Mouse (Mus musculus) brain, adult 2 months (tissue): Measurements from ENCODE around the gene Aox3.

ENCODE experiments used
- DNase-seq: peaks from one replicate; pipeline ENCODE4 v3.0.0; 2011; ENCODE audit warnings: low read depth, low spot score

Gene Aox3

DNA sequence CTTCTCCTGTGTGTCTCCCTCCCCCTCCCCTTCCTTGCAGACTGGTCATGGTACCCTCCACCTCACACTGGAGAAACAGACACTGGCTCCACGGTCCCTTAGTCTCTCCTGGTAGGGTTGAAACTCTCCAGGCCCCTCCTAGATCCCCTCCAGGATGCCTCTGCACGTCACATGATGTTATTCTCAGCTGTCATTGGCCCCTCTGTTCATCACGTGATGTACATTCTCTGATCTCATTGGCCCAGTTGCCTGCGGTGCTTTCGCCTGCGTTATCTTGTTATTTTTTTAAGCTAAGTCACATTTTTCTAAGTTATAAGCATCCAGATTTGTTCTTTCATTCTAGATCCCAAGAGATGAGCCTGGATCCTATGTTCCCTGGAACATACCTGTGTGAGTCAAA, 7.2 kb upstream of the Aox3 start:
- DNase-seq = no peak

DNA sequence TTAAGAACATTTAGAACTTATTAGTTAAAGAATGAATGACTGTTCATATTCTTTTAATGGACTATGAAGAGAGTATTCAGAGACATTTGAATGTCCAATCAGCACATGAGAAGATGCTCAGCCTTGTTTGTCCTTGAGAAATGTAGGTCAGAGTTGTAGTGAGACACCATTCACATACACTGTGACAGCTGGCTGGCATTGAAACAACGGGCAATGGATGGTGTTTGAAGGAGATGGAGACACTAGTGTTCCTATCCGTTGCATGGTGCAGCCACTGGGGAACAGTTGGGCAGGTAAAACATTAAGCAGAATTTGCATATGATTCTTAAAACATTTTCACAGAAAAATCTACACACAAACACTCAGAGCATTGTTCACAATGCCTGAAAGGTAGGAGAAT, 5.9 kb upstream of the Aox3 start:
- no peak for DNase-seq

DNA sequence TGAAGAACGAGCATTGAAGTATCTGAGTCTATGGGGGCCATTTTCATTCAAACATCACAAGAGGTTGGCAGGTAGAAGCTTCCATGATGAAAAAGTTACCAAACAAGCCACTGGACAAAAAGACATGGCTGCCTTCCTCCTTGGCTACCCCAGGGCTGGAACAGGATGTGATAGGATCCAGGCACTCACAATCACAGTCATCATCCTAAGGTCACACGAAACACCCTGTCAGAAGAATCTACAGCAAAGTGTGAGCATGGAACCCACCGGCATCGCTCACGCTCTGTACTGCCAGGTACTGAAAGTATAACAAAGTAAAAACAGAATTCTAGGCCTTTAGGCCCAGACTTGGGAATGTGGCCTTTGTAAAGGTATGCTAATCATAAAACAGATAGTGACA, 2.7 kb upstream of the Aox3 start:
- DNase-seq = no peak

DNA sequence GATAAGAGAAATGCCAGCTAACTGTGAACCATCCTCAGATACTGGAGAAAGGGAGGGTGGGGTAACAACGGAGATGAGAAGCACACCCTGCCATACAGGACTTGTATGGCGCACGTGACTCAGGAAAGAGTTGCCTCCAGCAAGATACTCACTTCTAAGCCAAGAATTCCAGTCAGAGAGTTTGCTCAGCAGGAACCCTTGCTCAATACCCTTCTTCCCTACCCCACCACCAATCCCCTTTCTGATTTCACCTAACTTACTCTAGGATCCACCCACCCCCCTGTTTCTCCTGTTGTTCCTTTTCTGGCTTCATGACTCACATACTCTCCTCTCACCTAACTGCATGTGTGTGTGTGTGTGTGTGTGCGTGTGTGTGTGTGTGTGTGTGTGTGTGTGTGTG, 1.6 kb upstream of the Aox3 start:
- DNase-seq = peak; percentile 26

DNA sequence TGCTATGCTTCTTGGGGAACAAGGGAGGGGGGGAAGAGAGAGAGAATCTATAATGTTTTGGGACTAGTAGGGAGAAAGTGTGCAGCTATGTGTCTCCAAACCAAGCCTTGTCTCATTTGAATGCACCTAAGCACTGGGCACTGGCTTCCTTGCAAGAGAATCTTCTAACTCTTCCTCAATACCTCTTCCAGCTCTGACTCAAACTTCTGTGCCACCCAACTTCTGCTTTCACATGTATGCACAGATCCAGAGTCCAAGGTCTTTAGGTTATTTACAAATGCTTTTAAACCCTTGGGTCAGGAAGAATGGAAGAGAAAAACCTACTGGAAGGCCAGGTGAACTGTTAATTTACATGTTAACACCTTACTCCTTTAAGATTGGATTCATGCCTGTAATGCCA, 511 bp downstream of the Aox3 start:
- DNase-seq = no peak

- no peak for DNase-seq
Observed at GRCm38 (mm10) chr1:58114021-58114560, 1.2 kb downstream of the Aox3 start.

DNA sequence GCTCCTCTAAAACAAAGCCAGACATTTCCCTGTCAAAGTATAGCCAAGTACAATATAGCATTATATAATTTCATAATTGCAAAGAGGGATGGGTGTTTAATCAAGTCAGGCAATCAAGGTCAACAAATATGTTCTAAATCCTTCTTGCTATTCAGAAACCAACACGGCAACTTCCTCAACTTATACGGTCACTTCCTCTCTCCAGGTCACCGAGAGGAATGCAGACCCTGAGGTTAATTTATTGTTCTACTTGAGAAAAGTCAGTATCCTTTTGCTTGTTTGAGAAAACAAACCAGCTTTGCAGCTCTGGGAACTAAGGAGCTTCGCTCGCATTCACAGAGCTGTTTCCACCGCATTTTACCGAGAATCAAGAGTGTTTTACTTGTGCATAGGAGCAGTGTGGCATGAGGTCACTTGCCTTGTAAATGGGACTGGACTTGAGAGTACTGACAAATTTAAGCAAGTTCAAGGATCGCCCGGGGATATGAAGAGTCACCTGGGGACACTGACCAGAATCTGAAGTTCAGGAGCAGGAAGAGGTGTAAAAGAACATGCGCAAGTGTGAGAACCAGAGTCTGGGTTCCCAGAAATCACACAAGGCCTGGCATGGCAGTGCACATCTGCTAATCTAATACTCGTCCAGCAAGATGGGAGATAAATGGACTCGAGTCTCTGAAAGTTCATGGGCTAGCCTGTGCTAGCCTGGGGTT, 1.9 kb downstream of the Aox3 start:
- DNase-seq = no peak

GRCm38 (mm10) chr1:58118231-58118630, 5.3 kb downstream of the Aox3 start:
- no peak for DNase-seq

DNA sequence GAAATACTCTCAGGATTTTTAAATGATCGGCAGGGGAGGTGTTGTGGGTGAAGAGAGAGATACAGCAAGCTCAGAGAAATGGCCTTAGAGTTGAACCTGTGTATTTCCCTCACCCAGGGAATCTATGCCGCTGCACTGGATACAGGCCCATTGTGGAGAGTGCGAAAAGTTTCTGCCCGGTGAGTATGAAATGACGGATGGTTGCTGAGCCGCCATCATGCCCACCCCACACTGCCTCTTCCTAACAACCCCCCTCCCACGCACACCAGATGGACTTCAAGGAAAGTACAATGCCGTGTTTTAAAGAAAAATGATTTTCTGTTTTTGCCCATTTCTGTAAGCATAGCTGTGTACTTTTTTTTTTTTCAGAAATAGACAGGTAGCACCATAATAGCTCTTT, 12.0 kb downstream of the Aox3 start:
- peak; percentile 36 for DNase-seq

DNA sequence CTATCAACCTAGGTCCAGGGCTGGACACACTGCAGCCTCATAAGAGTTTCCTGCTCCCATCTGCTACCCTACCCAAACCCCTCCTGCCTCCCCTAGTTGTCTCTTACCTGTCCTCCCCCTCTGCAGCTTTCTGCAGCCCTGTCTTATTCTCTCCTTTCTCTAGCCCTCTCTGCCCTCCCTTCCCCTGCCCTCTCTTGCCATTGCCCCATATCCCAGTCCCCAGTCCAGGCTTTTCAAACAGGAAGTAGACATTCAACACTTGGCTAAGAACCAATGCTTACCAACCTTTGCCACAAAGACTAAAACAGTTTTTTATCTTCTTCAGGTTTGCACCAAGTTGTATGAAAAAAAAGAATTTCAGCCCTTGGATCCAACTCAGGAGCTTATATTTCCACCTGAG, 25.0 kb downstream of the Aox3 start:
- DNase-seq = no peak

DNA sequence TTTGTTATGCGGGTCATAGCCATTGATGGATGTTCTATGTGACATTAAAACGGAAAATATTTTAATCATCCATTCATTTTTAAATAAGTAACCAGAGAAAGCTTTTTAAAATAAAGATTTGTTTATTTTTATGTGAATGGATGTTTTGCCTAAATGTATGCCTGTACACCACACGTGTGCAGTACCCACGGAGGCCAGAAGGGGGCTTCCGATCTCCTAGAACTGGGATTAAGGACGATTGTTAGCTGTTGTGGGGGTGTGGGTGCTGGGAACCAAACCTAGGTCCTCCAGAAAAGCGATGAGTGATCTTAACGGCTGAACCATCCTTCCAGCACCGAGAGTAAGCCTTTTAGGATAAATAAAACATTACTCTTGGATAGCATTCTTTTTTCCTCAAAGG, 26.1 kb downstream of the Aox3 start:
- DNase-seq = no peak

GRCm38 (mm10) chr1:58140607-58141006, 27.7 kb downstream of the Aox3 start:
- no peak for DNase-seq

DNA sequence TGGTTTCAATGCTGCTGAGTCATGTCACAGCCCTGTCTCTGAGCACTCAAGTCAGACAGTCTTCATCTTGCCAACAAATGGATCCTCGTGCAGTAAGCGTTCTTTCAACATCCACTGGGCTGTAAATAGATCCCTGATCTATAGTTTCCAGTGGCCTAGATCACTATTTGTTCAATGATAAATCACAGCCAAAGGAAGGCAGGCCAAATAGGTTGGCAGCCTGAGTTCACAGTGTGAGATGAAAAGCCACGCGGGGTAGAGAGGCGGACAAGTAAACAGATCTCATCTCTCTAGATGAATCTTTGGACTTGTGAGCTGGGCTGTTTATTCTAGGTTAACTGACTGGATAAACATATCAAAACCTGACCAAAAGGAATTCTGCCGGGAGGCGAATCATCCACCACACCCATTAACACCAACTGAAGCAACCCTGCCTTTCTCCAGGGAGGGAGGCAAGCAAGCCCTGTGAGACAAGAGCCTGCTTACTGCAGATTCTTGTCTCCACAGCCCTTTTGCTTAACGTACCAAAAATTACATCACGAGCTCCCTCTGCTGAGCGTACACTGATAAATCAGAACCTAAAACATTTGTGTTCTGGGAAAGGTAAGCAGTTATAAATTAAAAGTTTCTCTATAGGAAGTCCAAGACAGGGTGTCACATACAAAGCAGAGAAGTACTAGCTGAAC, 31.6 kb downstream of the Aox3 start:
- peak; percentile 82 for DNase-seq

DNA sequence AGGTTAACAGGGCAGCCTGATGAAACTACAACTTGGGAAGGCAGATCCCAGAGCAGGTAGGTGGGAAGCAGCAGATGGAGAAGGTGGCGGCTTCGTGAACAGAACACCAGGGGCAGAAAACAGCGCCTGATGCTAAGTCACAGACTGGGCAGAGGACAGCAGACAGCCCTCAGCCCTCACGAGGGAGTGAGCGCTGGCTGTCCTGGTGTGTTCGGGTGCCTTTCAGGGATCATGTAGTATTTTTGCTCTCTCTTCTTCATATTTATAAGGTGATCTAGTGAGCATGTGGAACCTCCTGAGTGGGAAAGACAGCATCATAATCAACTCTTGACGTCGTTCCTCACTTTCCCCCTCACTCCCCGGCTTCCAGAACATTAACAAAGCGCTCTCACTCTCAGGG, 33.1 kb downstream of the Aox3 start:
- no peak for DNase-seq

DNA sequence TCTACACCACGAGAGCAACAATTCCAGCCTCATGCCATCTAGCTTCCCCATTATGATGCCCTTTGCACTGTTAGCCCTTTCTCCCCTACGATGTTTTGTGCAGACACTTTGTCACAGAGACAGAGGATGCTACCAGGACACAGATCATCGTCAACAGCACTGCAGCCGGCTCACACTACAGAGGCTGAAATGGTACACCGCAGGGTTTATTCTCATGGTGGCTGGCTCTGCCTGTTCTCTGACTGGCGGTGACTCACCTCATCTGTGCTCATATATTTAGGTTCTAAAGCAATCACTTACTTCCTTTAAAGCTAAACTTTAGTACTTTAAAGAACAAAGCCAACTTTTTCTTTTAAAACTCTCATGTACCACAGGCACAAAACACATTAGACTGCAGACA, 34.8 kb downstream of the Aox3 start:
- peak; percentile 39 for DNase-seq

GRCm38 (mm10) chr1:58152247-58152646, 39.3 kb downstream of the Aox3 start:
- DNase-seq = peak; percentile 49

DNA sequence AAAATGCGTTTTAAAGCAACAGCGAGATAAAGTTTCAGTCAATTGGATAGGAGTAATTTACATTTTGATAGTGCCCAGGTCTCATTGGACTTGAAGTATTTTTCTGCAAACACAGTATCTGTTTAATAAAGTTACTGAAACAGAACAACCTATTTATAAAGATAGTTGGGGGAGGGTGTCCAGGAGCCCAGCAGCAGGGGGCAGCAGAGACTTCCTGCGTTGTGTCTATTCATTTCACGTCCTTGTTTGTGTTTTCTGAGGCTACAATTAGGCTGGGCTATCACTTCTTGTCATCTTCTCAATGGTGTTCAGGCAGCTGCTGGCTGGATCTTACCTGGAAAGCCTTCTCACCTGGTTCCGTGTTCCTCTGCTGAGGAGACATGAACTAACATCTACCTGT, 43.8 kb downstream of the Aox3 start:
- peak; percentile 39 for DNase-seq

- DNase-seq = no peak
Observed at GRCm38 (mm10) chr1:58169893-58170292, 57.0 kb downstream of the Aox3 start.

GRCm38 (mm10) chr1:58188514-58189175, 75.7 kb downstream of the Aox3 start:
- no peak for DNase-seq

DNA sequence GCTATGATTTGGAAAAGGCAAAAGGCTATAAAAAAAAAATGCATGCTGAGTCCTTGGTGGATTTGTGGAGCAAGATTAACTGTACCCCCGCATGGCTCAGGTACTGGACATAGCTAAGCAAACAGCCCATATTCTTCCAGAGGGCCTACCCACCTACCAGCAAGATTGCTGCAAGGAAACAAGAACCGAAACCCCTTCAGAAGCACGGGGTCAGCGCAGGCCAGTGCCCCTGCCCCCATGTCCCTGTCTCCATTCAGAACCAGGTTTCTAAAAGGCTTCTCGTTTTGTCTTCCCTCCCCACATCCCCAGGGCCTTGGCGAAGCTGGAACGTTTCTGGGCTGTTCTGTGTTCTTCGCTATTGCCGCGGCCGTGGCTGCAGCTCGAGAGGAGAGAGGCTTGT, 81.4 kb downstream of the Aox3 start:
- DNase-seq = no peak

DNA sequence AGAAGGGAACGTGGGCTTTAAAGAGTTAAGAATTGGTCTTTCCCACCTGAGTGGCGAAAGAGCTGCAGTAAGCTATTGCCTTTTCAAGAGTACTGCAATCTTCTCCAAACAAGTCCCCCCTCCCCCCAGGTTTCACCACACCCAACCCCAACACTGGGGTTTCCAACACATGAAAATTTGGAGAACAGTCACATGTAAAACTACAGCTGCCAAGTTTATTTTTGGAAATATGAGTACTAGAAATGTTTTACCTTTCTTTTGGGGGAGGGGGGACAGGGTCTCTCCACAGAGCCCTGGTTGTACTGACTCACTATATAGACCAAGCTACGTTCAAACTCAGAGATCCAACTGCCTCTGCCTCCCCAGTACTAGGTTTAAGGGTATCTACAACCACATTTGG, 82.1 kb downstream of the Aox3 start:
- no peak for DNase-seq

DNA sequence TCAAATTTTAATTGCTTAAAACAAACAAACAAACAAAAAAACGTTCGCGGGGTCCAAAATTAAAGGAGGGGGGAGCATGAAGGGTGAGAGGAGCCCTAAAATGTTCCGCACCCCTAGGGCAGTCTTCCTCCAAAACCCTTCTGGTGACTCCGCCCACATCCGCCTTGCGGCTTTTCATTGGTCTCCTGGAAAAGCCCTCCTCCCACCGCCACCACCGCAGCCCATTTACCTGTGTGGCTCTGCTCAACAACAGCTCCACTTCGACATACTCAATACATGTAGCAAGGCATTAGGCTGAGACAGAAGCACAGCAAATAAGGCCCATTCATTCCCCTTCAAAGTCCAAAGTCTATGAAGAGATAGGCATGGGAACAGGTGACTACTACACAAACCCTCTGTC, 82.6 kb downstream of the Aox3 start:
- DNase-seq = no peak

GRCm38 (mm10) chr1:58197023-58197422, 84.1 kb downstream of the Aox3 start:
- peak; percentile 45 for DNase-seq
